Mouse (Mus musculus) liver, adult (tissue): ENCODE data around the gene Vmn1r85.

Experiments
- GATA4 ChIP-seq: IDR thresholded peaks from 2 replicates; pipeline ENCODE4 v1.6.1; 2014; ENCODE audit warnings: mild to moderate bottlenecking, low read length; ENCODE audit not compliant: insufficient replicate concordance

Vmn1r85 gene

GRCm38 (mm10) chr7:13095073-13095472 is at the start of gene Vmn1r85:
Gene Vmn1r85, minus strand, starts transcription at chr7:13095173.
- no peak for TF ChIP-seq GATA4

GRCm38 (mm10) chr7:13140057-13140456 is 45.1 kb upstream of the Vmn1r85 start, which contains the start of gene Vmn1r87:
Gene Vmn1r87, minus strand, starts transcription at chr7:13140157.
- TF ChIP-seq GATA4, result no peak

- no peak for TF ChIP-seq GATA4
These were observed 42.4 kb upstream of the Vmn1r85 start for GRCm38 (mm10) chr7:13137340-13137739.

- TF ChIP-seq GATA4, result no peak
These were observed 36.9 kb upstream of the Vmn1r85 start for GRCm38 (mm10) chr7:13131856-13132255.

GRCm38 (mm10) chr7:13119817-13120216 is 24.8 kb upstream of the Vmn1r85 start, which contains the start of gene Vmn1r86:
Gene Vmn1r86, minus strand, starts transcription at chr7:13119917.
- no peak for TF ChIP-seq GATA4

GRCm38 (mm10) chr7:13072293-13072692 is 22.7 kb downstream of the Vmn1r85 start:
- no peak for TF ChIP-seq GATA4

GRCm38 (mm10) chr7:13059536-13059935 is 35.4 kb downstream of the Vmn1r85 start:
- TF ChIP-seq GATA4, result no peak

- TF ChIP-seq GATA4, result no peak
These were observed 37.9 kb downstream of the Vmn1r85 start for GRCm38 (mm10) chr7:13056913-13057700.

GRCm38 (mm10) chr7:13054287-13055010 is 40.5 kb downstream of the Vmn1r85 start, which contains the start of gene Mzf1:
Gene Mzf1, minus strand, starts transcription at chr7:13054764.
- TF ChIP-seq GATA4, result peak; percentile 6; the same call in 1 of the 2 replicates

- no peak for TF ChIP-seq GATA4
These were observed 41.0 kb downstream of the Vmn1r85 start for GRCm38 (mm10) chr7:13053961-13054286.

- TF ChIP-seq GATA4, result no peak
These were observed 41.5 kb downstream of the Vmn1r85 start for GRCm38 (mm10) chr7:13053501-13053900.

GRCm38 (mm10) chr7:13053001-13053400 is 42.0 kb downstream of the Vmn1r85 start:
- no peak for TF ChIP-seq GATA4

GRCm38 (mm10) chr7:13046084-13046483 is 48.9 kb downstream of the Vmn1r85 start:
- no peak for TF ChIP-seq GATA4

- no peak for TF ChIP-seq GATA4
These were observed 50.7 kb downstream of the Vmn1r85 start for GRCm38 (mm10) chr7:13044254-13044625.

GRCm38 (mm10) chr7:13043445-13044253 is 51.3 kb downstream of the Vmn1r85 start:
- no peak for TF ChIP-seq GATA4
